In the genomic region with DNA sequence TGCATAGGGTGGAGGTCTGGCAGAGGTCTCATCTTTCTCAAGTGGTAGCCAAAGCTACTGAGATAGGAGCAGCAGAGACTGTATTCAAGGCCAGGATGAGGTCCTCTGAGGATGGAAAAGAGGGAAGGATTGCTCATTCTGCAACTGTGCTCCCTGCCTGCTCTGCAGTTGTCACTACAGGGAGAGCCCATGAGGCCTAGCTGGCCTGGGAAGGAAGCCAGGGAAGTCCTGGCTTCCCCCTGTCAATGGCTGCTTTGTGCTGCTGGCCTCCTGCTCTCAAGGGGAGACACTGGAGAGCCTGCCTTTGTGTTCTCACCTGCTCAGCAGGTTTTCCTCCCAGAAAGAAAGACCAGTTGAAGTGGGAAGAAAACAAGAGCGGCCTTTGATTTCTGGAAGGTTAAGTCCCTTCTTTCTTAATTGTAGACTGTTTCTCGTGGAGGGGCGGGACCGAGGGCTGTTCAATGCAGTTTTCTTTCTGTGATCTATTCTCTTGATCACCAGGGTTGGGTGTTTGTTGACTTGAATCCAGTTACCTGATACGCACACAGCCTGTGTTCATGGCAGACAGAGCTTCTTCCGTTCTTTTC, we compare ENCODE assay signal across 8 mouse cellular contexts.
DNase-seq lines count a peak whose midpoint lies in the region; ATAC-seq and TF ChIP-seq lines count a peak whose summit lies in the region.

No protein-coding gene starts in this region.

- H3K27ac ChIP-seq in neural tube, embryonic 13.5 days (replicated peaks) = 0 out of 2 replicates have a peak overlapping the region, but pooled peaks have one; percentile 61
- 0 out of 2 replicates have a peak overlapping the region, but pooled peaks have one; percentile 48 for H3K27ac ChIP-seq in limb, embryonic 14.5 days (replicated peaks; ENCODE audit: low read depth, low read length)

- DNase-seq in adrenal gland, adult (ENCODE audit: inconsistent age in 2 of 2, low spot score in 1 of 2) = peak; percentile 23 to 65
- DNase-seq in adrenal gland, adult 8-10 months = no peak
- DNase-seq in neural tube, embryonic 10.5 days (ENCODE audit: extremely low spot score, low spot score) = no peak
- DNase-seq in heart, postnatal 10 days = peak; percentile 55 to 61
- DNase-seq in limb, embryonic 14.5 days (ENCODE audit: low spot score) = peak; percentile 62
- DNase-seq in urinary bladder, postnatal 25 days (ENCODE audit: low spot score) = no peak
- DNase-seq in spleen, postnatal 36 days (ENCODE audit: low spot score in 2 of 2) = no peak

- 0 out of 2 replicates have a peak, but pooled peaks have one; percentile 55 for ATAC-seq in neural tube, embryonic 13.5 days (ENCODE audit: low read depth)
- ATAC-seq in limb, embryonic 14.5 days (ENCODE audit: low FRiP score, low read depth) = no peak

- TF ChIP-seq POLR2A in limb, embryonic 14.5 days (IDR thresholded peaks at IDR 0.05; ENCODE audit: borderline replicate concordance, extremely low read depth, insufficient read depth, insufficient read length) = no peak

- intact Hi-C loops in heart, postnatal 10 days (cut with DNase I) = loop anchor here (1.0 kb wide), 1 partner anchor 45 kb away; no protein-coding TSS in a partner anchor

- no peak overlapping the region for H3K4me3 ChIP-seq in neural tube, embryonic 13.5 days
- H3K4me3 ChIP-seq in limb, embryonic 14.5 days (replicated peaks; ENCODE audit: low read length) = no peak overlapping the region

- no peaks in the 10 kb centered on the region for H3K27me3 ChIP-seq in neural tube, embryonic 13.5 days
- no peaks in the 10 kb centered on the region for H3K27me3 ChIP-seq in limb, embryonic 14.5 days (ENCODE audit: control insufficient read depth, insufficient read depth, low read length)

- H3K4me1 ChIP-seq in neural tube, embryonic 13.5 days (replicated peaks) = peaks cover 32% of the 10 kb centered on the region
- H3K4me1 ChIP-seq in limb, embryonic 14.5 days (ENCODE audit: control insufficient read depth, insufficient read depth, low read length) = peaks cover 23% of the 10 kb centered on the region

- 41% methylated on average over 6 of the region's 6 CpGs for WGBS in neural tube, embryonic 13.5 days
- 61% methylated on average over 6 of the region's 6 CpGs for WGBS in limb, embryonic 14.5 days

- H3K9me3 ChIP-seq in neural tube, embryonic 13.5 days = no peaks in the 10 kb centered on the region
- no peaks in the 10 kb centered on the region for H3K9me3 ChIP-seq in limb, embryonic 14.5 days (ENCODE audit: control insufficient read depth, low read length)

- H3K36me3 ChIP-seq in neural tube, embryonic 13.5 days = no peaks in the 10 kb centered on the region
- H3K36me3 ChIP-seq in limb, embryonic 14.5 days (ENCODE audit: control insufficient read depth, insufficient read depth, low read length) = no peaks in the 10 kb centered on the region

- H3K4me2 ChIP-seq in neural tube, embryonic 13.5 days = no peak overlapping the region
- H3K4me2 ChIP-seq in limb, embryonic 14.5 days (replicated peaks; ENCODE audit: low read depth, low read length, severe bottlenecking) = no peak overlapping the region

- no peak overlapping the region for H3K9ac ChIP-seq in neural tube, embryonic 13.5 days
- no peak overlapping the region for H3K9ac ChIP-seq in limb, embryonic 14.5 days (ENCODE audit: low read depth, low read length, severe bottlenecking)

Comparison
In these comparisons a context has a peak if more than half of its experiments do, and no peak if none do; other contexts are left out.
1. DNase-seq: peak in adrenal gland, adult (2 of 2), heart, postnatal 10 days (2 of 2) and limb, embryonic 14.5 days (single experiment); none in adrenal gland, adult 8-10 months (single experiment), neural tube, embryonic 10.5 days (single experiment), urinary bladder, postnatal 25 days (single experiment) and spleen, postnatal 36 days (0 of 2).